Mouse (Mus musculus) cerebellum, adult 18-20 months (tissue): Measurements from ENCODE around the gene Slc27a5.
A peak's percentile ranks its signal among the peaks of the same experiment; 100 is the strongest.

Experiments used
- DNase-seq, 2 experiments: peaks; one replicate each; pipeline ENCODE4 v3.0.0; 2021

The Slc27a5 gene

GRCm38 (mm10) chr7:12980291-12980690 is 17.7 kb downstream of the Slc27a5 start:
- DNase-seq: no peak

- DNase-seq: peak in 1 of 2 experiments; percentile 15
Observed at GRCm38 (mm10) chr7:12979776-12980175, 18.2 kb downstream of the Slc27a5 start.

GRCm38 (mm10) chr7:12978931-12979722 is 18.9 kb downstream of the Slc27a5 start:
- DNase-seq: peak; percentile 25 to 35

GRCm38 (mm10) chr7:12977682-12978389 is 20.2 kb downstream of the Slc27a5 start, which contains the start of gene Zfp446:
Gene Zfp446, plus strand, starts transcription at chr7:12977848.
- peak; percentile 99 to 100 for DNase-seq

GRCm38 (mm10) chr7:12970906-12971305 is 27.1 kb downstream of the Slc27a5 start:
- no peak for DNase-seq

- peak; percentile 84 to 90 for DNase-seq
Observed at GRCm38 (mm10) chr7:12966104-12966845, 31.7 kb downstream of the Slc27a5 start.

GRCm38 (mm10) chr7:12965678-12966091 is 32.3 kb downstream of the Slc27a5 start, which contains the start of gene Zfp324:
Gene Zfp324, plus strand, starts transcription at chr7:12965838.
- DNase-seq: peak; percentile 89 to 95

GRCm38 (mm10) chr7:12961511-12962141 is 36.4 kb downstream of the Slc27a5 start:
- peak; percentile 37 to 53 for DNase-seq

GRCm38 (mm10) chr7:12959718-12960117 is 38.3 kb downstream of the Slc27a5 start:
- DNase-seq: no peak

- DNase-seq: no peak
Observed at GRCm38 (mm10) chr7:12958948-12959347, 39.0 kb downstream of the Slc27a5 start.

- DNase-seq: no peak
Observed at GRCm38 (mm10) chr7:12957511-12957910, 40.5 kb downstream of the Slc27a5 start.

- no peak for DNase-seq
Observed at GRCm38 (mm10) chr7:12954896-12955295, 43.1 kb downstream of the Slc27a5 start.

GRCm38 (mm10) chr7:12949872-12950229 is 48.1 kb downstream of the Slc27a5 start:
- DNase-seq: no peak

GRCm38 (mm10) chr7:12949032-12949871 is 48.7 kb downstream of the Slc27a5 start:
- DNase-seq: peak; percentile 92 to 98

- no peak for DNase-seq
Observed at GRCm38 (mm10) chr7:12943488-12943887, 54.5 kb downstream of the Slc27a5 start.

- no peak for DNase-seq
Observed at GRCm38 (mm10) chr7:12940599-12940998, 57.4 kb downstream of the Slc27a5 start.
